Mouse (Mus musculus): ENCODE measurements around the gene Rpl18a. TPM values are rescaled to one million over a fixed set of nuclear protein-coding genes. Genes with fewer than 3 reads are reported as not detected.

Rpl18a gene
- polyA plus RNA-seq, 1 experiment: 7,420 TPM

DNA sequence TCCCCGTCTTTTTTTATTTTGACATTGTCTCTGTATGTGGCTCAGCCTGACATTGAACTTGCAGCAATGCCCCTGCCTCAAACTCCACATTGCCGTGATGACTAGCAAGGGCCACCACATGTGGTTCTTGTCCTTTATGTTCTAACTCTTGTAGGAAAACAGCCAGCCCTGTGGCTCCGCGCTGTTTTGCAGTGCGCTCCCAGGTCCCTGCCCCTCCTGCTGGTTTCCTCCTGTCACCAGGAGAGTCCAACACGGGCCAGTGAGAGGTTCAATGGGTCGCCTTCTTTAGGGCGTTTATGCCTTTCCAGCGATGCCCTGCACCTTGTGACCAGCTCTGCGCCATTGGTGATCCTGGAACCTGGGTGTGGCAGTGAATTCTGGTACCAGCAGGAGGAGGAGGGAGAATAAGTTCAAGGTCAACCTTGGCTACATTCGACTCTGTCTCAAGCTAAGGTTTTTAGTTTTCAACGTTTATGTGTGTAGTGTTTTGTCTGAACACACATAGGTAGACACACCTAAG lies 31.2 kb downstream of the Rpl18a start:
- Histone ChIP-seq H3K4me1 (replicated peaks; ENCODE audit: control insufficient read depth, insufficient read depth, low read length) (peaks cover 44% of the 10 kb centered on the region), H3K36me3 (ENCODE audit: control insufficient read depth, insufficient read depth, low read length) (no peaks in the 10 kb centered on the region), H3K27ac (ENCODE audit: control insufficient read depth, insufficient read depth, low read length) (no peak overlapping the region), H3K4me3 (ENCODE audit: control insufficient read depth, insufficient read depth, low read length) (peak overlapping the region; percentile 14), H3K27me3 (ENCODE audit: control insufficient read depth, insufficient read depth, low read length) (peaks cover 26% of the 10 kb centered on the region)
- 15% methylated on average over 12 of the region's 12 CpGs for WGBS
- no peak for TF ChIP-seq CTCF (IDR thresholded peaks at IDR 0.05; ENCODE audit: borderline replicate concordance, control insufficient read depth, extremely low read depth, insufficient read depth, low read length, poor library complexity)
- no peak for TF ChIP-seq POLR2A (IDR thresholded peaks at IDR 0.05; ENCODE audit: control insufficient read depth, extremely low read depth, insufficient read depth, low read length, poor library complexity)
- DNase-seq: no peak

DNA sequence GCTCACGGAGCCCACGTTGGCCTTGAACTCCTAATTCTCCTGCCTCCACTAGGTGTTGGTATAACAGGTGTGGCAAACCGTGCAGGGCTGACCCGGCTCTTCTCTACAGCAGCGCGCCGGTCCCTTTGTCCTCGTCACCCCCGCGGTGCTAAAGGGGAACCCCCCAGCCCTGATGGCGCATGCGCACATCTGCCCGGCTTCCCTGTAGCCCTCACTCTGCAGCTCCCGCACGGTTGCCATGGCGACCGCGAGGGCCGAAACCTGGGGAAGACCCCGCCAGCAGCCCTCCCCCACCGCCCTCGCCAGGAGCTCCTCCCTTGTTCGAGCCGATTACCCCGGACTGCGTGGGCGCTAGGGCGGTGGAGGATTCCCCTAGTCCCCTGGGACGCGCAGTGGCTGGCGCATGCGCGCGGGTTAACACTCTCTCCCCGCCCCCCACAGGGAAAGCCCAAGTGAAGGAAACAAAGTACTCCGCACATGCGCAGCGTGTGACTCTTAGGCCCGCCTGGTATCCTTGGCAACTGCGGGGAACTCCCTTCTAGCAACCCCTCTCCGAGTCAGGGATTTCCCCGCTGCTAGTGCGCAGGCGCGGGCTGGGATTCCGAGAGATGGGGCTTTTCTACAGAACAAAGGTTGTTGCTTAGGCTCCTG lies 31.7 kb downstream of the Rpl18a start:
- TF ChIP-seq POLR2A (IDR thresholded peaks at IDR 0.05; ENCODE audit: control insufficient read depth, extremely low read depth, insufficient read depth, low read length, poor library complexity) (peak; percentile 30; the same call in 1 of the 2 replicates), CTCF (IDR thresholded peaks at IDR 0.05; ENCODE audit: borderline replicate concordance, control insufficient read depth, extremely low read depth, insufficient read depth, low read length, poor library complexity) (no peak)
- Histone ChIP-seq H3K27me3 (ENCODE audit: control insufficient read depth, insufficient read depth, low read length) (peaks cover 26% of the 10 kb centered on the region), H3K4me3 (ENCODE audit: control insufficient read depth, insufficient read depth, low read length) (peak overlapping the region; percentile 59), H3K27ac (ENCODE audit: control insufficient read depth, insufficient read depth, low read length) (no peak overlapping the region), H3K36me3 (ENCODE audit: control insufficient read depth, insufficient read depth, low read length) (no peaks in the 10 kb centered on the region), H3K4me1 (replicated peaks; ENCODE audit: control insufficient read depth, insufficient read depth, low read length) (peaks cover 44% of the 10 kb centered on the region)
- WGBS: under 1% methylated on average over 46 of the region's 46 CpGs
- DNase-seq: peak; percentile 100

DNA sequence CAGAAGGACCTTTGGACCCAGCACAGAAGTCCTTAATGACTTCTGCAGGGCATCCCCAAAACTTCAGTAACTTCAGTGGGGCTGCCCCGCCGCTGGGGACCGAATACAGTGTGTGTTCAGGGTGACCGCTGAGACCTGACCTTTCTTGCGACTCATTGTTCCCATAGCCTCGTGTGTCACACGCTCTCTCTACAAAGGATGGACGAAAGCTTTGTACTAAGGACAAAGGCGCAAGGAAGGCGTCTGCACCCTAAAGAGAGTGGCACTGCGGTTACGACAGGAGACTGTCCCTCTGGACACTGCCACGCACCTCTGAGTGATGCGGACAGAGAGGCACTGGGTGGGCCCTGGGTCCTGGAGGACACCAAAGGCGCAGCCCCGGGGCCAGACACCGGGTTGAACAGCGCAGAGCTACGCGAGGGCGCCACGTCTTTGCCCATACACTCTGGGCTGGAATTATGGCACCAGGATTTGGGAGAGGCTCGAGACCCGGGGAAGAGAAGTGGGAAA lies 32.4 kb downstream of the Rpl18a start:
- peak; percentile 45 for DNase-seq
- no peak overlapping the region for H3K27ac ChIP-seq (ENCODE audit: control insufficient read depth, insufficient read depth, low read length)
- peak overlapping the region; percentile 59 for H3K4me3 ChIP-seq (ENCODE audit: control insufficient read depth, insufficient read depth, low read length)
- no peak for TF ChIP-seq CTCF (IDR thresholded peaks at IDR 0.05; ENCODE audit: borderline replicate concordance, control insufficient read depth, extremely low read depth, insufficient read depth, low read length, poor library complexity)
- no peak for TF ChIP-seq POLR2A (IDR thresholded peaks at IDR 0.05; ENCODE audit: control insufficient read depth, extremely low read depth, insufficient read depth, low read length, poor library complexity)
- no peaks in the 10 kb centered on the region for H3K36me3 ChIP-seq (ENCODE audit: control insufficient read depth, insufficient read depth, low read length)
- peaks cover 44% of the 10 kb centered on the region for H3K4me1 ChIP-seq (replicated peaks; ENCODE audit: control insufficient read depth, insufficient read depth, low read length)
- 2% methylated on average over 24 of the region's 24 CpGs for WGBS
- H3K27me3 ChIP-seq (ENCODE audit: control insufficient read depth, insufficient read depth, low read length): peaks cover 26% of the 10 kb centered on the region

DNA sequence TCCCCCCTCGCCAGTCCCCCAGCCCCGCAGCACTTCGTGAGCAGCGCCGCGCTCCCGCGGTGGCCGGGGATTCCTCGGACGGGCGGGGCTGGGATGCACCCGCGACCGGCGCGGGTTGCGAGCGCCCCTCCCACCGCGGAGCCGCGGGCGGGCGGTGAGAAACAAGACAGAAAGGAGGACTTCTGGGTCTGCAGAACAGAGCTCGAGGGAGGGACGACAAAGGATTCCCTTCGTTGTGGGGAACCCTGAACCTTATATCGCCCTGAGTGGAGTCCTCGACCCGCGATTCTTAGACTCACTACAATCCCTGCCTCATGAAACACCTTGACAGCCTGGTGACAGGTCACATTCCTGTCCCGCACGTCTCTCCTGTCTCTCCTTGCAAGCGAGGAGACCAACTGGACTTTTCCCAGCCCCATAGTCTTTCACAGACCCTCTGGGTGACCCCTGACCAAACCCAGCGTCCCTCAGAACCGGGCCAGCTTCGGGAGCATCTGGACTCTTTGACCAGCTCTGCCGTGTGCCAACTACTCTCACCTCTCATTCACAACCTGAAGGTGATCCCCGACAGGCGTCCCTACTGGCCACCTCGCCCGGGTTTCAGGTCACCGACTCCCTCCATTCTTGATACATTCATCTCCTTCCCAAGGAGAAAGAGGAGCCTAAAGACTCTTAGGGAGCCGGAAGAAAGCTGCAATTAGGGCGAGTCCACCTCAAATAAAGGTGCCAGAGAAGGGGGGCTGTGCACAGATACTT lies 33.1 kb downstream of the Rpl18a start:
- Histone ChIP-seq H3K27ac (ENCODE audit: control insufficient read depth, insufficient read depth, low read length) (no peak overlapping the region), H3K4me3 (ENCODE audit: control insufficient read depth, insufficient read depth, low read length) (no peak overlapping the region), H3K4me1 (replicated peaks; ENCODE audit: control insufficient read depth, insufficient read depth, low read length) (peaks cover 40% of the 10 kb centered on the region), H3K36me3 (ENCODE audit: control insufficient read depth, insufficient read depth, low read length) (no peaks in the 10 kb centered on the region), H3K27me3 (ENCODE audit: control insufficient read depth, insufficient read depth, low read length) (peaks cover 26% of the 10 kb centered on the region)
- 2% methylated on average over 46 of the region's 46 CpGs for WGBS
- no peak for DNase-seq
- no peak for TF ChIP-seq CTCF (IDR thresholded peaks at IDR 0.05; ENCODE audit: borderline replicate concordance, control insufficient read depth, extremely low read depth, insufficient read depth, low read length, poor library complexity)
- TF ChIP-seq POLR2A (IDR thresholded peaks at IDR 0.05; ENCODE audit: control insufficient read depth, extremely low read depth, insufficient read depth, low read length, poor library complexity): no peak

DNA sequence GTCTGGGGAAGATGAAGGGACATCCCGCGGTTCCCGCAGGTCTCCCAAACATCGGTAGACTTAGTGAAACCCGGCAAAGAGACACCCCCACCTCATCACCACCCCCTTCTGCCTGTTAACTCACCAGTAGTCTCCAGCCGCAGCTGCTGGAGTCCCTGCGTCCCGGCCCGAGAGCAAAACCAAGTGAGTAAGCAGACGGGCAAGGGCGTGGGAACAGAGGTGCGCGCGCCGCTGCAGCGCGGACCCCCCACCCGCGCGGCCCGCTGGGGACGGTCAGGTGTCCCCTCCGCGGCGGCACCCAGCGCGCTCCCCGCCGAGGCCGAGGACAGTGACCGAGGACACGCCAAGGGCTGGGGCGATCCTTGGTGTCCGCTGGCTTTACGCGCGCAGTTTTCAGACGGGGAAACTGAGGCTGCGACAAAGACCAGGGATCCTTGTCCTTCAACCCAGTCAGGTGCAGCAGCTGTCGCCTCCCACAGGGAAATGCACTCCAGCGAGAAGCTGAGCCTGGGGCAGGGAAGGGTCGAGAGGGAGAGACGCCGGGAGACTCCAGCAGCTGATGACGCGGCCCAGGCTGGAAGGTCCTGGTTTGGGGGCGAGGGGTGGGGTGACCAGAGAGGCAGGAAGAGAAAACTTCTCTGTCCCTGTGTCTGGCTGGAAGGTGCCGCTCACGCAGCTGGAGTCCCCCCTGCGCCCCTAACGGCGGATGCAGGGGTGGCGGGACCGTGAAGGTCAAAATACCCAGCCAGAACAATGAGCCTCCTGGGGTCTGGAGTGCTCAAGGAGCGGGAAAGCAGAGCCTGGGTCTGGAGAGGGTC lies 34.2 kb downstream of the Rpl18a start, which contains the start of gene Kcnn1:
Gene Kcnn1, minus strand, starts transcription at position 435 of the 818 bp plus-strand sequence.
- Histone ChIP-seq H3K27ac (ENCODE audit: control insufficient read depth, insufficient read depth, low read length) (no peak within 1 kb of the TSS), H3K36me3 (ENCODE audit: control insufficient read depth, insufficient read depth, low read length) (no peaks in the 10 kb centered on the region), H3K27me3 (ENCODE audit: control insufficient read depth, insufficient read depth, low read length) (peaks cover 26% of the 10 kb centered on the region), H3K4me3 (ENCODE audit: control insufficient read depth, insufficient read depth, low read length) (0 out of 2 replicates have a peak within 1 kb of the TSS, but pooled peaks have one; percentile 2), H3K4me1 (replicated peaks; ENCODE audit: control insufficient read depth, insufficient read depth, low read length) (peaks cover 29% of the 10 kb centered on the region)
- TF ChIP-seq POLR2A (IDR thresholded peaks at IDR 0.05; ENCODE audit: control insufficient read depth, extremely low read depth, insufficient read depth, low read length, poor library complexity): no peak
- TF ChIP-seq CTCF (IDR thresholded peaks at IDR 0.05; ENCODE audit: borderline replicate concordance, control insufficient read depth, extremely low read depth, insufficient read depth, low read length, poor library complexity): 0 out of 2 replicates have a peak, but pooled peaks have one; percentile 40
- WGBS: 2% methylated on average over 55 of the region's 55 CpGs
- no peak for DNase-seq

Measured in thymus, adult 2 months (tissue).